Mouse (Mus musculus): ENCODE results near the gene Pde4d. TPM values are rescaled to one million over a fixed set of nuclear protein-coding genes. Genes with fewer than 3 reads are reported as not detected.

Pde4d gene
- polyA plus RNA-seq, 1 experiment from 2014 or later: 14.9 TPM

- Histone ChIP-seq H3K27me3 (ENCODE audit: control insufficient read depth, insufficient read depth, low read depth, low read length) (no peaks in the 10 kb centered on the region), H3K4me3 (ENCODE audit: low read length) (peak overlapping the region; percentile 66), H3K36me3 (ENCODE audit: control insufficient read depth, insufficient read depth, low read length) (no peaks in the 10 kb centered on the region), H3K4me1 (replicated peaks; ENCODE audit: control insufficient read depth, insufficient read depth, low read length) (peaks cover 7% of the 10 kb centered on the region), H3K9me3 (ENCODE audit: control insufficient read depth, low read length) (no peaks in the 10 kb centered on the region), H3K27ac (ENCODE audit: low read length) (peak overlapping the region; percentile 92), H3K9ac (ENCODE audit: low read length) (peak overlapping the region; percentile 68), H3K4me2 (ENCODE audit: low read depth, low read length) (peak overlapping the region; percentile 91)
- ATAC-seq (ENCODE audit: low read depth): peak; percentile 98
- WGBS: under 1% methylated on average over 12 of the region's 12 CpGs
Observed at GRCm38 (mm10) chr13:109440881-109441280, 991.1 kb downstream of the Pde4d start.

- Histone ChIP-seq H3K4me1 (replicated peaks; ENCODE audit: control insufficient read depth, insufficient read depth, low read length) (peaks cover 7% of the 10 kb centered on the region), H3K27me3 (ENCODE audit: control insufficient read depth, insufficient read depth, low read depth, low read length) (no peaks in the 10 kb centered on the region), H3K4me2 (ENCODE audit: low read depth, low read length) (peak overlapping the region; percentile 91), H3K4me3 (ENCODE audit: low read length) (peak overlapping the region; percentile 66), H3K9me3 (ENCODE audit: control insufficient read depth, low read length) (no peaks in the 10 kb centered on the region), H3K9ac (ENCODE audit: low read length) (peak overlapping the region; percentile 68), H3K27ac (ENCODE audit: low read length) (peak overlapping the region; percentile 92), H3K36me3 (ENCODE audit: control insufficient read depth, insufficient read depth, low read length) (no peaks in the 10 kb centered on the region)
- WGBS: 15% methylated on average over 12 of the region's 12 CpGs
- ATAC-seq (ENCODE audit: low read depth): peak; percentile 30; the same call in 1 of the 2 replicates
Observed at GRCm38 (mm10) chr13:109441401-109441973, 991.7 kb downstream of the Pde4d start.

DNA sequence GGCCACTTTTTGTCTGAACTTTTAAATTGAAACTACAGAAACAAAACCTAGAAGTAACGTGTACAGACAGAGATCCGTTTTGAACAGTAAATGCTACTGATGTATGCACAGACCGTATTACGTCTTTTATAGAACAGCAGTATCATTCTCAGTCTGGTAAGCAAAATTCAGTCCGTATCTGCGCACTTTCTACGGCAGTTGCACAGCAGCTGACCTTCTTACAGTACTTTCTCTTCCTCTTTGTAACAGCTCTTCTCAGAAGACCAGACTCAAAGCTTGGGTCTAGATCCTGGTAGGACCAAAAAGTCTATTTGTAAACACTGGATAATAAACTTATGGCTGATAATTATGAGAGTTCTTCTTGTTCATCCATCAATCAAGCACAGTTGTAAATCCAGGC, 996.4 kb downstream of the Pde4d start:
- no peak overlapping the region for H3K27ac ChIP-seq (ENCODE audit: low read length)
- 83% methylated on average over 7 of the region's 7 CpGs for WGBS
- no peaks in the 10 kb centered on the region for H3K4me1 ChIP-seq (replicated peaks; ENCODE audit: control insufficient read depth, insufficient read depth, low read length)
- H3K9ac ChIP-seq (ENCODE audit: low read length): no peak overlapping the region
- H3K36me3 ChIP-seq (ENCODE audit: control insufficient read depth, insufficient read depth, low read length): no peaks in the 10 kb centered on the region
- H3K9me3 ChIP-seq (ENCODE audit: control insufficient read depth, low read length): no peaks in the 10 kb centered on the region
- H3K27me3 ChIP-seq (ENCODE audit: control insufficient read depth, insufficient read depth, low read depth, low read length): no peaks in the 10 kb centered on the region
- H3K4me2 ChIP-seq (ENCODE audit: low read depth, low read length): no peak overlapping the region
- H3K4me3 ChIP-seq (ENCODE audit: low read length): no peak overlapping the region
- ATAC-seq (ENCODE audit: low read depth): no peak

DNA sequence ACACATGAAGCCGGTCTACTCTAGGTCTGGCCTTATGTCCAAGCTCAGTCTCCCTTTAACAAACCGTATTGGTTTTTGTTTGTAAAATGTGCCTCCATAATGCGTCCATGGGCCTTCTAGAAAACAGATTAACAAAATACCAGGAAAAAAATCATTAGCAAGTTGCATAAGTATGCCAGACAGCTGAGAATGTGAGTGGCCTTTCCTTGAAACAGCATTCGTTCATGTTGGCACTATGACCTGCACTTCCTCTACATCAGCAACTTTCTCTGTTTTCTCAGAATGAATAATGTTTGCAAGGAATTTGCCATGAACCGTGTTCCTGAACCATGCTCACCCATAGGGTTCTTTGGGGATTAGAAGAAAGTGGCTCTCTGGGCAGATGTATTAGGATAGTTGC, 998.4 kb downstream of the Pde4d start:
- Histone ChIP-seq H3K27me3 (ENCODE audit: control insufficient read depth, insufficient read depth, low read depth, low read length) (no peaks in the 10 kb centered on the region), H3K27ac (ENCODE audit: low read length) (no peak overlapping the region), H3K9ac (ENCODE audit: low read length) (no peak overlapping the region), H3K9me3 (ENCODE audit: control insufficient read depth, low read length) (no peaks in the 10 kb centered on the region), H3K36me3 (ENCODE audit: control insufficient read depth, insufficient read depth, low read length) (no peaks in the 10 kb centered on the region), H3K4me2 (ENCODE audit: low read depth, low read length) (no peak overlapping the region), H3K4me1 (replicated peaks; ENCODE audit: control insufficient read depth, insufficient read depth, low read length) (no peaks in the 10 kb centered on the region), H3K4me3 (ENCODE audit: low read length) (no peak overlapping the region)
- no peak for ATAC-seq (ENCODE audit: low read depth)
- WGBS: 76% methylated on average over 5 of the region's 5 CpGs

GRCm38 (mm10) chr13:109474344-109474743, 1024.6 kb downstream of the Pde4d start:
- no peaks in the 10 kb centered on the region for H3K36me3 ChIP-seq (ENCODE audit: control insufficient read depth, insufficient read depth, low read length)
- no peak overlapping the region for H3K27ac ChIP-seq (ENCODE audit: low read length)
- H3K27me3 ChIP-seq (ENCODE audit: control insufficient read depth, insufficient read depth, low read depth, low read length): no peaks in the 10 kb centered on the region
- H3K9ac ChIP-seq (ENCODE audit: low read length): no peak overlapping the region
- no peak for ATAC-seq (ENCODE audit: low read depth)
- H3K9me3 ChIP-seq (ENCODE audit: control insufficient read depth, low read length): no peaks in the 10 kb centered on the region
- H3K4me3 ChIP-seq (ENCODE audit: low read length): no peak overlapping the region
- H3K4me1 ChIP-seq (replicated peaks; ENCODE audit: control insufficient read depth, insufficient read depth, low read length): no peaks in the 10 kb centered on the region
- H3K4me2 ChIP-seq (ENCODE audit: low read depth, low read length): no peak overlapping the region

- WGBS: 28% methylated on average over 7 of the region's 7 CpGs
- Histone ChIP-seq H3K4me1 (replicated peaks; ENCODE audit: control insufficient read depth, insufficient read depth, low read length) (0 out of 2 replicates have a peak, but pooled peaks cover 2% of the 10 kb centered on the region), H3K4me3 (ENCODE audit: low read length) (no peak overlapping the region), H3K36me3 (ENCODE audit: control insufficient read depth, insufficient read depth, low read length) (no peaks in the 10 kb centered on the region), H3K4me2 (ENCODE audit: low read depth, low read length) (no peak overlapping the region), H3K27ac (ENCODE audit: low read length) (0 out of 2 replicates have a peak overlapping the region, but pooled peaks have one; percentile 5), H3K9ac (ENCODE audit: low read length) (no peak overlapping the region), H3K27me3 (ENCODE audit: control insufficient read depth, insufficient read depth, low read depth, low read length) (no peaks in the 10 kb centered on the region), H3K9me3 (ENCODE audit: control insufficient read depth, low read length) (no peaks in the 10 kb centered on the region)
- ATAC-seq (ENCODE audit: low read depth): peak; percentile 94
Observed at GRCm38 (mm10) chr13:109481446-109481845, 1031.7 kb downstream of the Pde4d start.

DNA sequence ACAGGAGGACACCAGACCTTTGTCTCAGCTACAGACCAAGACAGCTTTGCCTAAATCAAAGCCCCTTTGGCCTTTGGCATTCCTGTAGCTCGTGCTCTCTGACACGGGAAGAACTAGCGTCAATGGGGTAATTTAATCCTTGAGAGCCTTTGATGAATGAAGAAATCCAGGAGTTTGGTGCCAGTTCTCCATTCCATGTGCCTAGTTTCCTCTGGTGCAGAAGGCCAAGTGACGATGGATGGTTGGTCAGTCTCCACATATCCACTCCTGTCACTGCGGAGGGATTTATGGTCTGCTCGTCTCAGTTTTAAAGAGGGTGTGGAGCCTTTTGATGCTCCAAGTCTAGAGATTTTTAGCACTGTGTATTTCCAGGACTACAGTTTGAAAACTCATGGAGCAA, 1036.4 kb downstream of the Pde4d start:
- Histone ChIP-seq H3K4me3 (ENCODE audit: low read length) (no peak overlapping the region), H3K9ac (ENCODE audit: low read length) (no peak overlapping the region), H3K27me3 (ENCODE audit: control insufficient read depth, insufficient read depth, low read depth, low read length) (no peaks in the 10 kb centered on the region), H3K4me2 (ENCODE audit: low read depth, low read length) (no peak overlapping the region), H3K36me3 (ENCODE audit: control insufficient read depth, insufficient read depth, low read length) (no peaks in the 10 kb centered on the region), H3K27ac (ENCODE audit: low read length) (no peak overlapping the region), H3K9me3 (ENCODE audit: control insufficient read depth, low read length) (no peaks in the 10 kb centered on the region), H3K4me1 (replicated peaks; ENCODE audit: control insufficient read depth, insufficient read depth, low read length) (no peaks in the 10 kb centered on the region)
- no peak for ATAC-seq (ENCODE audit: low read depth)
- 59% methylated on average over 6 of the region's 6 CpGs for WGBS

GRCm38 (mm10) chr13:109487378-109487777, 1037.6 kb downstream of the Pde4d start:
- H3K4me1 ChIP-seq (replicated peaks; ENCODE audit: control insufficient read depth, insufficient read depth, low read length): no peaks in the 10 kb centered on the region
- H3K4me2 ChIP-seq (ENCODE audit: low read depth, low read length): no peak overlapping the region
- no peaks in the 10 kb centered on the region for H3K36me3 ChIP-seq (ENCODE audit: control insufficient read depth, insufficient read depth, low read length)
- no peaks in the 10 kb centered on the region for H3K9me3 ChIP-seq (ENCODE audit: control insufficient read depth, low read length)
- H3K9ac ChIP-seq (ENCODE audit: low read length): no peak overlapping the region
- H3K27me3 ChIP-seq (ENCODE audit: control insufficient read depth, insufficient read depth, low read depth, low read length): no peaks in the 10 kb centered on the region
- 38% methylated on average over 2 of the region's 2 CpGs for WGBS
- no peak overlapping the region for H3K27ac ChIP-seq (ENCODE audit: low read length)
- ATAC-seq (ENCODE audit: low read depth): peak; percentile 49
- no peak overlapping the region for H3K4me3 ChIP-seq (ENCODE audit: low read length)

- Histone ChIP-seq H3K36me3 (ENCODE audit: control insufficient read depth, insufficient read depth, low read length) (no peaks in the 10 kb centered on the region), H3K9ac (ENCODE audit: low read length) (no peak overlapping the region), H3K4me3 (ENCODE audit: low read length) (no peak overlapping the region), H3K4me1 (replicated peaks; ENCODE audit: control insufficient read depth, insufficient read depth, low read length) (no peaks in the 10 kb centered on the region), H3K9me3 (ENCODE audit: control insufficient read depth, low read length) (no peaks in the 10 kb centered on the region), H3K27ac (ENCODE audit: low read length) (no peak overlapping the region), H3K27me3 (ENCODE audit: control insufficient read depth, insufficient read depth, low read depth, low read length) (no peaks in the 10 kb centered on the region), H3K4me2 (ENCODE audit: low read depth, low read length) (no peak overlapping the region)
- ATAC-seq (ENCODE audit: low read depth): no peak
- WGBS: 72% methylated on average over 2 of the region's 2 CpGs
Observed at GRCm38 (mm10) chr13:109490853-109491252, 1041.1 kb downstream of the Pde4d start.

- Histone ChIP-seq H3K4me1 (replicated peaks; ENCODE audit: control insufficient read depth, insufficient read depth, low read length) (no peaks in the 10 kb centered on the region), H3K9ac (ENCODE audit: low read length) (no peak overlapping the region), H3K27me3 (ENCODE audit: control insufficient read depth, insufficient read depth, low read depth, low read length) (no peaks in the 10 kb centered on the region), H3K9me3 (ENCODE audit: control insufficient read depth, low read length) (no peaks in the 10 kb centered on the region), H3K36me3 (ENCODE audit: control insufficient read depth, insufficient read depth, low read length) (no peaks in the 10 kb centered on the region), H3K27ac (ENCODE audit: low read length) (no peak overlapping the region), H3K4me3 (ENCODE audit: low read length) (no peak overlapping the region), H3K4me2 (ENCODE audit: low read depth, low read length) (no peak overlapping the region)
- WGBS: 68% methylated on average over 4 of the region's 4 CpGs
- ATAC-seq (ENCODE audit: low read depth): no peak
Observed at GRCm38 (mm10) chr13:109491829-109492228, 1042.1 kb downstream of the Pde4d start.
